Mouse (Mus musculus) spleen, postnatal 0 days (tissue): ENCODE data around the gene Ptpn3. TPM values are rescaled to one million over a fixed set of nuclear protein-coding genes. Genes with fewer than 3 reads are reported as not detected.

ENCODE experiments used
- polyA plus RNA-seq: library from polyadenylated mRNA; unstranded; fragments of >200 nt; fragmentation: Nextera tagmentation; extraction: Ambion mirVana; gene quantifications from 2 replicates; pipeline ENCODE4 v1.2.1, GENCODE M21; 2015

The Ptpn3 gene
- polyA plus RNA-seq: 0.88 and 1.0 TPM in 2 replicates

GRCm38 (mm10) chr4:57301410-57302313 lies at the start of gene Ptpn3:
TSS of gene Ptpn3 (minus strand) at chr4:57301837.

GRCm38 (mm10) chr4:57143026-57143937 lies 158.4 kb downstream of the Ptpn3 start, which contains the start of gene Epb41l4b:
TSS of gene Epb41l4b (minus strand) at chr4:57143437.

Other genes with a start within 250 kb of the Ptpn3 start
- gene Epb41l4b, start 158.4 kb downstream of the Ptpn3 start, polyA plus RNA-seq: 0.61 and 0.64 TPM in 2 replicates
- gene Palm2, start 132.4 kb upstream of the Ptpn3 start, polyA plus RNA-seq: 0.19 and 0.35 TPM in 2 replicates